Mouse (Mus musculus): ENCODE results near the gene Aknad1. TPM values are rescaled to one million over a fixed set of nuclear protein-coding genes. Genes with fewer than 3 reads are reported as not detected.

Gene Aknad1
- polyA plus RNA-seq, 2 experiments: 0.30 to 0.88 TPM

- Histone ChIP-seq H3K9me3 (ENCODE audit: control insufficient read depth, low read length) (no peaks in the 10 kb centered on the region), H3K4me1 (replicated peaks; ENCODE audit: control insufficient read depth in 2 of 2, insufficient read depth in 2 of 2, low read length in 1 of 2) (no peaks in the 10 kb centered on the region), H3K27me3 (ENCODE audit: control insufficient read depth, insufficient read depth, low read length) (no peaks in the 10 kb centered on the region), H3K4me3 (ENCODE audit: insufficient read depth in 1 of 2, low read depth in 2 of 2, low read length in 2 of 2) (no peak overlapping the region), H3K9ac (replicated peaks) (no peak overlapping the region), H3K27ac (no peak overlapping the region), H3K4me2 (ENCODE audit: low read depth) (no peak overlapping the region), H3K36me3 (replicated peaks; ENCODE audit: control insufficient read depth, insufficient read depth, low read depth) (peaks cover 14% of the 10 kb centered on the region)
- DNase-seq (ENCODE audit: low read depth in 3 of 3, low spot score in 3 of 3): no peak
- no peak for ATAC-seq (ENCODE audit: insufficient read depth)
- no peak for TF ChIP-seq EP300 (IDR thresholded peaks at IDR 0.05; ENCODE audit: low read depth)
- no peak for TF ChIP-seq CTCF (IDR thresholded peaks at IDR 0.05; ENCODE audit: low read depth)
- WGBS (ENCODE audit: insufficient replicate concordance): 72% methylated on average over 5 of the region's 5 CpGs
Observed at GRCm38 (mm10) chr3:108805622-108806021, 66.2 kb downstream of the Aknad1 start.

DNA sequence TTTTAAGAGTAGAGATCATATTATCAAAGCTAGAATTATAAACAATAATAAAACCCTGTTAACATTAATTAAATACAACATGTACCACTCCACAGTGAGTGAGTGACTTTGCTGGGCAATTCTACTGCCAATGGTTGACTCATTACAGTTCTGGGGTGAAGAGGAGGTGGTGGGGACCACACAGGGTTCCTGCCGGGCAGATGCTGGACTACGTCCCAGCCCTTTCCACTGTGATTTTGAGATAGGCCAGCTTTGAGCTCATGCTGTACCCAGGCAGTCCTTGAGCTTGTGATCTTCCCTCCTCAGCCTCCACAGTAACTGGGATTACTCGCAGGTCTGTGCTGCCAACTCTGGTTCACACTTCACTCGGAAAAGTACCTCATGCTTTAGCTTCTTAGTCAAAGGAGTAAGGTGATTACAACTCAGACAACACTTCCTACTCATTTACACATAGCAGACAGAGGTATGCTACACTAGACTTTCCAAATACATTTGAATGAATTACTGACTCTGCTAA, 71.3 kb downstream of the Aknad1 start:
- H3K9me3 ChIP-seq (ENCODE audit: control insufficient read depth, low read length): no peaks in the 10 kb centered on the region
- H3K4me3 ChIP-seq (ENCODE audit: insufficient read depth in 1 of 2, low read depth in 2 of 2, low read length in 2 of 2): no peak overlapping the region
- H3K4me1 ChIP-seq (replicated peaks; ENCODE audit: control insufficient read depth in 2 of 2, insufficient read depth in 2 of 2, low read length in 1 of 2): no peaks in the 10 kb centered on the region
- H3K4me2 ChIP-seq (ENCODE audit: low read depth): no peak overlapping the region
- no peaks in the 10 kb centered on the region for H3K27me3 ChIP-seq (ENCODE audit: control insufficient read depth, insufficient read depth, low read length)
- DNase-seq (ENCODE audit: low read depth in 3 of 3, low spot score in 3 of 3) (no peak), ATAC-seq (ENCODE audit: insufficient read depth) (no peak)
- 77% methylated on average over 4 of the region's 4 CpGs for WGBS (ENCODE audit: insufficient replicate concordance)
- no peak overlapping the region for H3K9ac ChIP-seq (replicated peaks)
- no peaks in the 10 kb centered on the region; the same call in none of the 2 replicates for H3K36me3 ChIP-seq (replicated peaks; ENCODE audit: control insufficient read depth, insufficient read depth, low read depth)
- no peak overlapping the region for H3K27ac ChIP-seq
- TF ChIP-seq CTCF (IDR thresholded peaks at IDR 0.05; ENCODE audit: low read depth): no peak
- TF ChIP-seq EP300 (IDR thresholded peaks at IDR 0.05; ENCODE audit: low read depth): no peak

DNA sequence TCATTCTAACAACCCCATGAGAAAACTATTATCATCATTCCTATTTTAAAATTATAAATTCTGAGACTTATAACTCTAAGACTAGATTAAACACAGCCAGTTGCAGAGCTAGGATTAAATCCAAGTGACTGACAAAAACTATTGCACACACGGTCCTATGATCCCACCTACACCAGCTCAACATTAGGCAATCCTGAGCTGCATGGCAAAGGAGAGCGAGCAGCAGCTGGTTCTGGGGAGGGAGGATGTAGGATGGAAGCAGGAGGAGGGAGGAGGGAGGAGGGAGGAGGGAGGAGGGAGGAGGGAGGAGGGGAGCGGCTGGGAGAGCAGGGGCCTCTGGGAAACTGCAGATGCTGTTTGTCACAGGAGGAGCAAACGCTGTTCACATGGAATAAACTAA, 76.2 kb downstream of the Aknad1 start:
- Histone ChIP-seq H3K4me2 (ENCODE audit: low read depth) (no peak overlapping the region), H3K9me3 (ENCODE audit: control insufficient read depth, low read length) (no peaks in the 10 kb centered on the region), H3K27ac (no peak overlapping the region), H3K27me3 (ENCODE audit: control insufficient read depth, insufficient read depth, low read length) (no peaks in the 10 kb centered on the region), H3K4me3 (ENCODE audit: insufficient read depth in 1 of 2, low read depth in 2 of 2, low read length in 2 of 2) (no peak overlapping the region), H3K4me1 (replicated peaks; ENCODE audit: control insufficient read depth in 2 of 2, insufficient read depth in 2 of 2, low read length in 1 of 2) (no peaks in the 10 kb centered on the region), H3K9ac (replicated peaks) (no peak overlapping the region), H3K36me3 (replicated peaks; ENCODE audit: control insufficient read depth, insufficient read depth, low read depth) (no peaks in the 10 kb centered on the region; the same call in none of the 2 replicates)
- ATAC-seq (ENCODE audit: insufficient read depth): no peak
- DNase-seq (ENCODE audit: low read depth in 3 of 3, low spot score in 3 of 3): no peak
- 74% methylated on average over 4 of the region's 4 CpGs for WGBS (ENCODE audit: insufficient replicate concordance)
- TF ChIP-seq CTCF (IDR thresholded peaks at IDR 0.05; ENCODE audit: low read depth) (no peak), EP300 (IDR thresholded peaks at IDR 0.05; ENCODE audit: low read depth) (no peak)

DNA sequence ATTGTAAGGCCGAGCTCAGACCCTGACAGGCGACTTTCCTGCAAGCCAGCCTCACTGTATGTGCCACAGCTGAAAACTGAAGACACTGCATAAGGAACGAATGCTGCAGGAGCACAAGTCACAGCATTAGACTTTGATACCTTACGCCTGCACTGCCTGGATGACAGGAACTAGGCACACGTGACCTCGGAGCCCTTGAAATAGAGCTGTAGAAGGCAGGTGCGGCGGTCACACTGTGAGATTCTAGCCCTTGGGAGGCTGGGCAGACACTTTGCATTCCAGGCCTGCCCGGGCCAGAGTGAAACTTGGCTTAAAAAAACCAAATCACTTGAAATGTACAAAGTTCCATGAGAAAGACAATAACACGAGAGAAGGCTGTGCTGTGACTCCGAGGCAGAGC, 91.0 kb downstream of the Aknad1 start:
- Histone ChIP-seq H3K9me3 (ENCODE audit: control insufficient read depth, low read length) (no peaks in the 10 kb centered on the region), H3K4me2 (ENCODE audit: low read depth) (no peak overlapping the region), H3K9ac (replicated peaks) (no peak overlapping the region), H3K36me3 (replicated peaks; ENCODE audit: control insufficient read depth, insufficient read depth, low read depth) (peaks cover 3% of the 10 kb centered on the region), H3K4me3 (ENCODE audit: insufficient read depth in 1 of 2, low read depth in 2 of 2, low read length in 2 of 2) (no peak overlapping the region), H3K27me3 (ENCODE audit: control insufficient read depth, insufficient read depth, low read length) (no peaks in the 10 kb centered on the region), H3K4me1 (replicated peaks; ENCODE audit: control insufficient read depth in 2 of 2, insufficient read depth in 2 of 2, low read length in 1 of 2) (peaks cover 0 to 2% of the 10 kb centered on the region in 2 experiments; a peak in 1 of 4 replicates), H3K27ac (no peak overlapping the region)
- TF ChIP-seq CTCF (IDR thresholded peaks at IDR 0.05; ENCODE audit: low read depth) (no peak), EP300 (IDR thresholded peaks at IDR 0.05; ENCODE audit: low read depth) (no peak)
- WGBS (ENCODE audit: insufficient replicate concordance): 74% methylated on average over 11 of the region's 11 CpGs
- ATAC-seq (ENCODE audit: insufficient read depth): no peak
- no peak for DNase-seq (ENCODE audit: low read depth in 3 of 3, low spot score in 3 of 3)

DNA sequence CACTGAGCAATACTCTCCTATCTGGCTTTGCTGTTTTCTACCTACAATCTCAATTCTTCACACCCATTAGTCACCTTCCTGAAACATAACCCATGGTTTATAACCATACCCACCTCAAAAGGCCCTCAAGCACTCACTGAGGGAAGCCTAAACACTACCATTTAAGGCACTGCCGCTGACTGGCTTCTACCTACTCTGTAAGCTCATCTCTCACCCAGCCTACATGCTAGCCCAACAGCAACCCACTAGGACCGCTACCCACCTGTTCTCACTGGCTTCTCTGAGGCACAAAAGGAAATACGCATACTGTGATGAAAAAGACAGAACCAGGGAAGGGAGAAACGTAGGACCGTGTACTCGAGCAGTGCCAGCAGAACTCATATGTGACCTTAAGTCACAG, 92.3 kb downstream of the Aknad1 start:
- 87% methylated on average over 6 of the region's 6 CpGs for WGBS (ENCODE audit: insufficient replicate concordance)
- H3K9ac ChIP-seq (replicated peaks): no peak overlapping the region
- TF ChIP-seq EP300 (IDR thresholded peaks at IDR 0.05; ENCODE audit: low read depth) (no peak), CTCF (IDR thresholded peaks at IDR 0.05; ENCODE audit: low read depth) (no peak)

More for the DNA sequence above, 92.3 kb downstream of the Aknad1 start:
- Histone ChIP-seq H3K27ac (no peak overlapping the region), H3K27me3 (ENCODE audit: control insufficient read depth, insufficient read depth, low read length) (no peaks in the 10 kb centered on the region), H3K4me2 (ENCODE audit: low read depth) (no peak overlapping the region), H3K36me3 (replicated peaks; ENCODE audit: control insufficient read depth, insufficient read depth, low read depth) (0 out of 2 replicates have a peak, but pooled peaks cover 2% of the 10 kb centered on the region), H3K9me3 (ENCODE audit: control insufficient read depth, low read length) (no peaks in the 10 kb centered on the region), H3K4me3 (ENCODE audit: insufficient read depth in 1 of 2, low read depth in 2 of 2, low read length in 2 of 2) (no peak overlapping the region), H3K4me1 (replicated peaks; ENCODE audit: control insufficient read depth in 2 of 2, insufficient read depth in 2 of 2, low read length in 1 of 2) (peaks cover 0 to 2% of the 10 kb centered on the region in 2 experiments; a peak in 1 of 4 replicates)
- ATAC-seq (ENCODE audit: insufficient read depth) (no peak), DNase-seq (ENCODE audit: low read depth in 3 of 3, low spot score in 3 of 3) (no peak)

Other genes with a start within 250 kb of the Aknad1 start
- not detected in 2 replicates for gene 1700013F07Rik, start 205.5 kb upstream of the Aknad1 start, polyA plus RNA-seq (2012; rRNA removed)
- gene 1700013F07Rik, start 205.5 kb upstream of the Aknad1 start, polyA plus RNA-seq (2014; fragmentation: Nextera tagmentation; extraction: Ambion mirVana): not detected in 2 replicates
- 0.05 and 0.11 TPM in 2 replicates for gene 5330417C22Rik, start 203.1 kb upstream of the Aknad1 start, polyA plus RNA-seq (2012; rRNA removed)
- gene 5330417C22Rik, start 203.1 kb upstream of the Aknad1 start, polyA plus RNA-seq (2014; fragmentation: Nextera tagmentation; extraction: Ambion mirVana): 0.17 TPM in 1 of 2 replicates, not detected in the other
- gene Tmem167b, start 177.2 kb upstream of the Aknad1 start, polyA plus RNA-seq (2012; rRNA removed): 2.8 and 3.8 TPM in 2 replicates
- gene Tmem167b, start 177.2 kb upstream of the Aknad1 start, polyA plus RNA-seq (2014; fragmentation: Nextera tagmentation; extraction: Ambion mirVana): 12.7 and 13.1 TPM in 2 replicates
- gene Taf13, start 168.0 kb upstream of the Aknad1 start, polyA plus RNA-seq (2012; rRNA removed): 2.5 and 5.1 TPM in 2 replicates
- gene Taf13, start 168.0 kb upstream of the Aknad1 start, polyA plus RNA-seq (2014; fragmentation: Nextera tagmentation; extraction: Ambion mirVana): 8.8 and 9.2 TPM in 2 replicates
- 1.1 and 1.3 TPM in 2 replicates for gene Wdr47, start 148.4 kb upstream of the Aknad1 start, polyA plus RNA-seq (2012; rRNA removed)
- gene Wdr47, start 148.4 kb upstream of the Aknad1 start, polyA plus RNA-seq (2014; fragmentation: Nextera tagmentation; extraction: Ambion mirVana): 1.3 and 2.0 TPM in 2 replicates
- gene Clcc1, start 85.7 kb upstream of the Aknad1 start, polyA plus RNA-seq (2012; rRNA removed): 17.7 and 22.7 TPM in 2 replicates
- gene Clcc1, start 85.7 kb upstream of the Aknad1 start, polyA plus RNA-seq (2014; fragmentation: Nextera tagmentation; extraction: Ambion mirVana): 38.5 and 45.7 TPM in 2 replicates
- gene Gpsm2, start 17.3 kb upstream of the Aknad1 start, polyA plus RNA-seq (2012; rRNA removed): 10.3 and 20.1 TPM in 2 replicates
- 48.6 and 49.4 TPM in 2 replicates for gene Gpsm2, start 17.3 kb upstream of the Aknad1 start, polyA plus RNA-seq (2014; fragmentation: Nextera tagmentation; extraction: Ambion mirVana)
- 5.9 and 11.6 TPM in 2 replicates for gene Stxbp3, start 100.9 kb downstream of the Aknad1 start, polyA plus RNA-seq (2012; rRNA removed)
- 16.5 and 18.9 TPM in 2 replicates for gene Stxbp3, start 100.9 kb downstream of the Aknad1 start, polyA plus RNA-seq (2014; fragmentation: Nextera tagmentation; extraction: Ambion mirVana)
- not detected in 2 replicates for gene Fndc7, start 150.3 kb downstream of the Aknad1 start, polyA plus RNA-seq (2012; rRNA removed)
- not detected in 2 replicates for gene Fndc7, start 150.3 kb downstream of the Aknad1 start, polyA plus RNA-seq (2014; fragmentation: Nextera tagmentation; extraction: Ambion mirVana)
- gene Prpf38b, start 172.1 kb downstream of the Aknad1 start, polyA plus RNA-seq (2012; rRNA removed): 29.5 and 47.5 TPM in 2 replicates
- gene Prpf38b, start 172.1 kb downstream of the Aknad1 start, polyA plus RNA-seq (2014; fragmentation: Nextera tagmentation; extraction: Ambion mirVana): 20.2 and 22.4 TPM in 2 replicates
- gene Henmt1, start 200.2 kb downstream of the Aknad1 start, polyA plus RNA-seq (2012; rRNA removed): 0.02 and 0.03 TPM in 2 replicates
- gene Henmt1, start 200.2 kb downstream of the Aknad1 start, polyA plus RNA-seq (2014; fragmentation: Nextera tagmentation; extraction: Ambion mirVana): 0.08 TPM in 1 of 2 replicates, not detected in the other
- not detected in 2 replicates for gene Gm9857, start 200.8 kb downstream of the Aknad1 start, polyA plus RNA-seq (2012; rRNA removed)
- gene Gm9857, start 200.8 kb downstream of the Aknad1 start, polyA plus RNA-seq (2014; fragmentation: Nextera tagmentation; extraction: Ambion mirVana): not detected in 2 replicates

Measured in liver, embryonic 14.5 days (tissue).